Mouse (Mus musculus) CH12F3 (cell line): ENCODE results near the gene Tpst1.

Source experiments
- in situ Hi-C: fragments of 300-500 bp; cut with MboI; formaldehyde crosslinking; loops from 2 replicates; pipeline ENCODE4 v1.14.3; 2020; ENCODE audit warnings: low sequenced_read_pairs

The Tpst1 gene

DNA sequence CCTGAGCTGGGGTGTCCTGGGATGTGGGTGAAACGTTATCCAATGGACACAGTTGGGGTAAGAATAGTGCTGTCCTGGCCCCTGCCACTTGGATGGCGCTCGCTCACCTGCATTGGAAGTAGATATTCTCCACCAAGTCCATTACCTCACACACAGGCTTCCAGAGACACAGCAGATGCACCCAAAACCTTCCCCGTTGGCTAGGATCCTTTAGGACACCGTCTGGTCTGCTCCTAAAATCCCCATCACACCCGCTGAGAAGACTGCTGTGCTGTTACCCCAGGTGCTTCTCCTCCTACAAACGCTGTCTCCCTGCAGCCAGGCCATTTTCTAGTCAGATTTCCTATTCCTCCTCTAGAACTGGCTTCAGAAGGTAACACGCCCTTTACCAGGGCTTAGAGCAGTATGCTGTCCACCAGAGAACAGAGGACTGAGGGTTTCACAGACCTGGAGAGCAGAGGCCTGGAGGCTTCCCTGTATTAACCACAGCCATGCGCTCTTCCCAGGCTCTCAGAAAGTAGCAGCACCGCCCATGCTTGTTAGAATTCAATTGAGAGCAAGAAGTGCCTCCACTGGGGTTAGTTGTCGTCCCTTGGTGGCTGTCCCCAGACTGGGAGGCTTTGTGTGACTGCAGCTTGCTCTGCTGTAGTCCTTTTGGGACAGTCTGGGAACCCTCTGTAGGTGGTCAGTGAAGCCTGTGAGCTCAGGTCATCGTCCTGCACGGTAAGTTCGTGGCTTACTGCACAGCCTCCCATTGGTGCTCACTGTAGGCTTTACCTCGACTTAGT, 21.9 kb upstream of the Tpst1 start:
- in situ Hi-C loops, result no loop called here

- in situ Hi-C loops, result no loop called here
Observed at GRCm38 (mm10) chr5:130052510-130052909, 20.6 kb upstream of the Tpst1 start.

GRCm38 (mm10) chr5:130052955-130053354, 20.2 kb upstream of the Tpst1 start:
- in situ Hi-C loops, result no loop called here

DNA sequence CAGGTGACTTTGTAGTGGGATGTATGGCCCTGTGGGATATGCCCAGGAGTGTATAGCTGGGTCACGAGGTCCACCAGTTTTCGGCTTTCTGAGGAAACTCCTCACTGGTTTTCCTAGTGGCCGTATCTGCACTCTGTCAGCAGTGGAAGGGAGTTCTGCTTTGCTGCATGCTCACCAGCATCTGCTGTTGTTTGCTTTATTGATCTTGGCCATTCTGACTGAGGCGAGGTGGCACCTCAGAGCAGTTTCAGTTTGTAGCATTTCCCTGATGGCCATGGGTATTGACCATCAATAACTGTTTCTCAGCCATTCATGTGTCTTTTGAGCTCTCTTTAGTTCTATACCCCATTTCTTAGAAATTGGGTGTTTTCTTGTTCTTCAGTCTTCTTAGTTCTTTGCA, 17.4 kb upstream of the Tpst1 start:
- in situ Hi-C loops, result no loop called here

DNA sequence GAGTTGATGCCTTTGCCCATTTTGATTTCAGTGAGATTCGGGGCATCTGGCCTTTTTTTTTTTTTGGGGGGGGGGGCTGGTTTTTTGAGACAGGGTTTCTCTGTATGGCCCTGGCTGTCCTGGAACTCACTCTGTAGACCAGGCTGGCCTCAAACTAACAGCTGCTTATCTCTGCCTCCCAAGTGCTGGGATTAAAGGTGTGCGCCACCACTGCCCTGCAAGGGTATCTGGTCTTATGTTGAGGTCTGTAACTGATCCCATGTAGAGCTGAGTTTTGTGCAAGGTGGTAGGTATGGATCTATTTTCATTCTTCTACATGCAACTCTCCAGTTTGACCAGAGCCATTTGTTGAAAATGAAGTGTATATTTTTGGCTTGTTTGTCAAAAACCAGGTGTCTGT, 16.8 kb upstream of the Tpst1 start:
- in situ Hi-C loops, result no loop called here

- in situ Hi-C loops, result no loop called here
Observed at GRCm38 (mm10) chr5:130059413-130060328, 13.5 kb upstream of the Tpst1 start.

DNA sequence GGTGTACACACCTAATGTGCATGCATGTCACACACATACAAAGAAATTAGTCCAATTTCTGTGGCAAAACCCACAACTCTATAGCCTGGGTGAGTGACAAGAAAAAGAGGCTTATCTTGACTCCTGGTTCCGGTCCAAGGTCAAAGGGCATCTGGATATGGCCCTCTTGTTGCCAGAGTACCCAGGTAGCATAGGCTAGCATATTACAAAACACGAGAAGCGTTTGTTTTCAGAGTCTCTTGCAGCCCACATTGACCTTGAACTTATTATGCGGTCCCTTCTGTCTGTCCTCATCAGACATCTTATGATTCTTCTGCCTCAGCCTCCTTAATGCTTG, 12.8 kb upstream of the Tpst1 start:
- in situ Hi-C loops, result no loop called here

DNA sequence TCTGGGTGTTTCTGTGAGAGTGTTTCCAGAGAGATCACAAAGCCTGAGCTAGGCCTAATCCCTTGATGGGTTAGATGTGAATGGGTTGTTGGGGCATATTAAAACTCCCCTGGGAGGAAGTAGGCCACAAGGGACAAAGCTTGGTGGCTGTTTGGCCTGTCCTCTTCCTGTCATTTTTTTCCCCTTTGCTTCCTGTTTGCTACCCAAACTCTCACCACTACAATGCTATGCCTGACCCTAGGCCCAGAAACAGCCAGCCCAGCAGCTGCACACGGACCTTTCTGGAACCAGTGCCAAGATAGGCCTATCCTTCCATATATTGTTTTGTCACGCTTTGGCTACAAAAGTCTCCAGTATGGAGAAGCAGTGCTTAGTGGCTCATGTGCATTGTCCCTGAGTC, 11.0 kb upstream of the Tpst1 start:
- in situ Hi-C loops, result no loop called here

- in situ Hi-C loops, result no loop called here
Observed at GRCm38 (mm10) chr5:130063760-130064159, 9.4 kb upstream of the Tpst1 start.

- in situ Hi-C loops, result no loop called here
Observed at GRCm38 (mm10) chr5:130065579-130065978, 7.5 kb upstream of the Tpst1 start.

GRCm38 (mm10) chr5:130067841-130068264, 5.3 kb upstream of the Tpst1 start:
- in situ Hi-C loops, result no loop called here

DNA sequence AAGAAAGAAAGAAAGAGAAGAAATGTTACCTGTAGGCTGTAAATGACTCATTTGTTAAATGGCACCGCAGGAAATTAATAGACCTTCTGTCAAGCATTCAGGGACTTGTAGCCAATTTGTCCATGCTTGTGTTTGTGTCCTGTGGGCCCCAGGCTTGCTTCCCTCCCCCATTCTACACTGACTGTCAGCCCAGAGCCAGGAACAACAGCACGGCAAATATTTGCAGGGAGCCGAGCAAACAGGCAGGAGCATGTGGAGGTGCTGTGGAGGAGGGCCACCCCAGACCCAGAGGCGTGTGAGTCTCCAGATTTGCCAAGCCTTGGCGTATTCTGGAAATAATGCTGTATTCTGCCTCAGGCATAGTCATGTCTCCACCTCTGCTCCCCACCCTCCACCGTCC, 1.4 kb downstream of the Tpst1 start:
- in situ Hi-C loops, result no loop called here

DNA sequence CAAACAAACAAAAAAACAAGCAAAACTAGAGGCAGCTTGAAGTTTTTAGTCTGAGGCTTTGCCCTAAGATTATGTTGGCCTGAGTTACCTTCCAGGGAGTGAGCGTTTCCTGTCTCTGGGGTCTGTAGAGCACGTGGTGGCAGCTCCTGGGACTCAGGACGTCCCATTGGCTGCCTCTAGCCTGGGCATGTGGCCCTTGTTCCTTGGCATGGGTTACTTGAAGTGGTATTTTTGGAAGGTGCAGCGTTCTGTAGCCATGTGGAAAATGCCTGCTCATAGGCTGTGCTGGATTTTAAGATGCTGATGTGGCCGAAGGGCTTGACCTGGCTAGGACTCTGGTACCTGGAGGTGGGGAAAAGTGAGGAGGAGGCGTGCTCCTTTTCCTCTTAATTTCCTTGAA, 3.3 kb downstream of the Tpst1 start:
- in situ Hi-C loops, result no loop called here

DNA sequence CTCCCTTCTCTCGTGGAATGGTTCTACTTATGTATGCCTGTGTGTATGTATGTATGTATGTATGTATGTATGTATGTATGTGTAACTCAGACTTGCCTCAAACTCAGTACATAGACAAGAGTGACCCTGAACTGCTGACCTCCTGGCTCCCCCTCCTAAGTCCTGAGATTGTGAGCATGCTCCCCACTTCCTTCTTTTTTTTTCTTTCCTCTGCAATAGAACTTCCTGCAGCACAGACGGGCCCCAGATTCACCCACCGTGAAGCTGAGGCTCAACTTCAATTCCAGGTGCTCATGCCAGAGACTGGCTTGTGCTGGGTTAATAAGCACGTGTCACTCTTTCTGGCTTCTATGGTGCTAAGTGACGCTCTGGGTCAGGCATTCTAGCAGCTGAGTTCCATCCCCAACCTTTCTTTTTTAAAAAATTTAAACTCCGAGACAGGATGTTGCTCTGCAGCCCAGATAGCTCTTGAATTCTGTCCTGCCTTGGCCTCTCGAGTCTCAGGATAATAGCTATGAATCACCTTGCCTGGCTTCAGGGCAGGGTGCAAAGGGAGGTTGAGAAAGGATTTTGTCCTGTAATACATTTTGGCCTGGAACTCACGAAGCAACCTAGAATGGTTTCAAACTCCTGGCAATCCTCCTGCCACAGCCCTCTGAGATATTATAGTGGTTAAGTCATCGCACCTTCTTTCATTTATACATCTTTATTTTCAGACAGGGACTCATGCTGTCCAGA, 5.1 kb downstream of the Tpst1 start:
- in situ Hi-C loops, result no loop called here

DNA sequence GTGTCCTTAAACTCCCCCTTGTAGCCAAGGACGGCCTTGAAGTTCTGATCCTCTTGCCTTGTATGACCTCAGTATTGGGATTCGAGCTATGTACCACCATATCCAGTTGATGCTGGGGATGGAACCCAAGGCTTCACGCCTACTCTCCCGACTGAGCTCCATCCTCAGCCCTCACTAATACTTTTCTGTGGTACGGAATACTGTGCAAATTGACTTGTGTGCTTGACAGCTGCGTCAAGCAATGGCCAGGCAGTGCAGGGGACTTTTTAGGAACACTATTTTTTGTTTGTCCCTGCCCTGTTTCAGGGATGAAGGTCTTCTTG, 5.7 kb downstream of the Tpst1 start:
- in situ Hi-C loops, result no loop called here

- in situ Hi-C loops, result no loop called here
Observed at GRCm38 (mm10) chr5:130079202-130080050, 6.3 kb downstream of the Tpst1 start.

DNA sequence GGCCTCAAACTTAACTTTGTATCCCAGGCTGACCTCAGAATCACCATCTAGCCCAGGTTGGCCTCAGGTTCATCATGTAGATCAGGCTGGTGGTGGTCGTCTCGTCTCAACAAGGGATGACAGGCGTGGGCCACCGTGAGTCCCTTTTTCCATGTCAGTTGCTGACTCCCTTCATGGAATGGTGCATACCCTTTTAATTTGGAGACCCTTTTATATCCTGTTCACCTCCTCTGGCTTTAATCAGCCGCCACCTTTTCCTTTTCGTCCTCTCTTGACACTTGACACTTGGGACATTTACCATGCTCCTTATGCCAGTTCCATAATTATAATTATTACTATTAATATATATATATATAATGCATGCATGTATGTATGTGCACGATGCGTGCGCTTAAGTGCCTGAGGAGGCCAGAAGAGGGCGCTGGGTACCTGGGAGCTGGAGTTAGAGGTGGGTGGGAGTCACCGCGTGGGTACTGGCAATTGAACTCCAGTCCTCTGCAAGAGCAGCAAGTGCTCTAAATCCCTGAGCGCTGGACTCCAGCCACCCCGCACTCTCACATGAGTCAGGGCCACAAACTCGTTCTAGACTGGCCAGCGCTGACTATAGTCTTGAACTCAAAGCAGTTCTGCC, 7.0 kb downstream of the Tpst1 start:
- in situ Hi-C loops, result no loop called here

DNA sequence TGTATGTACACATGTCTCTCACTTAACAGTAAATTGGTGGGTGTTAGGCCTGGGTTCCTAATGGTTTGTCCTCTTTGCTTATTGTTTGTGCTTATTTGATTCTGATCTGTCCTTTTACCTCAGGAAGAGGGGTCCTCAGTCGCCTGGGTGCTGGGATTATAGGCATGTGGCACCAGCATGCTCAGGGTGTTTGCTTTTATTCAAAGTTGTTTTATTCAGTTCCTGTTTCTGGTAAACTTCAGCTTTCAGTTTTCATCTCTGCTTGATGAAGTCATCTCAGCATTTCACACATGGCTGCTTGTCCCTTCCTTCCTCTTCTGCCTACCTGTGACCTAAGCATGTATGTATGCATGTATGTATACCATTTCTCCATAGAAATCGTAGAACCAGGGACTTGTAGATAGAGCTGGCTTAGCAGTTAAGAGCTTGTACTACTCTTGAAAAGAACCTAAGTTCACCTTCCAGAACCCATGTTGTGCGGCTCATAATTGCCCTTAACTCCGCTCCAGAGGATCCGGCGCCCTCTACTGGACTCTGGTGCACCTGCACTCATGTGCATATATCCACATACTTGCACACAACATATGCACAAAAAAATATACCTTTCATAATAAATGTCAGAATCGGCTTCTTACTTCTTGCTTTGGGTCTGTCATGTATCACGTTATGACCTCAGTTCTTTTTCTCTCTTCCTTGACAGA, 8.2 kb downstream of the Tpst1 start:
- in situ Hi-C loops, result no loop called here

GRCm38 (mm10) chr5:130082431-130082830, 9.3 kb downstream of the Tpst1 start:
- in situ Hi-C loops, result no loop called here

DNA sequence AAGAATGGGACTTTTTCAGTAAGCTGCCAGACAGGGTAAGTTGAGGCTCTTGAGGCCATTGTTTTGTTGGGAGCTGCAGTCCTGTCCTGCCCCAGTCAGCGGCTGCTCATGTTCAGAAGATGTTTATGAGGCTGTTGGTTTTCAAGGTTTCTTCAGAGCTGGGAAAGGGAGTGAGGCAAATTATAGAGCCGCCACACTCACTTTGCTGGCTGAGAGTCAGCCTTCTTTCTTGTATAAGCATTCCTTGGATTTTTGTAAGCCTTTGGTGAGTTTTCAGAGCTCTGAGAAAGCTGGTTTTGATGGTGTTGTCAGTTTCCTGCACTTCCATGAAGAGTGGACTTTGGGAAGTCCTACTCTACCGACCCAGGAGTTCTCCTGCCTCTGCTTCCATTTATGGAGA, 11.1 kb downstream of the Tpst1 start:
- in situ Hi-C loops, result no loop called here
